Mouse (Mus musculus) ES-E14 (cell line): Measurements from ENCODE around the gene 2410131K14Rik. TPM values are rescaled to one million over a fixed set of nuclear protein-coding genes. Genes with fewer than 3 reads are reported as not detected.

ENCODE experiments used
- DNase-seq: peaks from one replicate; pipeline ENCODE4 v3.0.0-alpha.2; 2013; ENCODE audit warnings: low read depth, low spot score
- H3K27ac ChIP-seq: 2 replicates; pipeline ENCODE4 v1.5.1; 2012; ENCODE audit warnings: low read depth, mild to moderate bottlenecking, low read length, moderate library complexity, mixed read lengths; ENCODE audit not compliant: poor library complexity, insufficient read depth, severe bottlenecking
- H3K36me3 ChIP-seq: 2 replicates; pipeline ENCODE4 v1.6.1; 2012; ENCODE audit warnings: mild to moderate bottlenecking, low read length, moderate library complexity, mixed read lengths; ENCODE audit not compliant: control insufficient read depth, poor library complexity, insufficient read depth, severe bottlenecking
- H3K4me1 ChIP-seq, 2 experiments: fragments of 150-350 bp in 1 of 2; sonication (generic) in 1 of 2; 2 replicates each; pipeline ENCODE4 v1.6.1; 2012; ENCODE audit warnings: low read length in 2 of 2, mild to moderate bottlenecking in 1 of 2, mixed read lengths in 1 of 2; ENCODE audit not compliant: control insufficient read depth in 2 of 2, insufficient read depth in 2 of 2, poor library complexity in 1 of 2
- H3K4me3 ChIP-seq, 2 experiments: fragments of 150-350 bp in 1 of 2; sonication (generic) in 1 of 2; 2 replicates each; pipeline ENCODE4 v1.5.1; 2012; ENCODE audit warnings: low read length in 2 of 2, low read depth in 1 of 2, mild to moderate bottlenecking in 1 of 2, mixed read lengths in 1 of 2; ENCODE audit not compliant: insufficient read depth in 1 of 2, poor library complexity in 1 of 2, severe bottlenecking in 1 of 2
- H3K9ac ChIP-seq: 2 replicates; pipeline ENCODE4 v1.6.1; 2012; ENCODE audit warnings: low read depth, mild to moderate bottlenecking, low read length, mixed read lengths; ENCODE audit not compliant: poor library complexity, insufficient read depth, severe bottlenecking
- H3K9me3 ChIP-seq: fragments of 150-350 bp; sonication (generic); 2 replicates; pipeline ENCODE4 v1.6.1; 2012; ENCODE audit warnings: low read depth, mild to moderate bottlenecking, low read length; ENCODE audit not compliant: control insufficient read depth, insufficient read depth
- CHD2 ChIP-seq: IDR thresholded peaks from 2 replicates; pipeline ENCODE4 v1.6.1; 2014; ENCODE audit warnings: mild to moderate bottlenecking, low read depth, low read length, inconsistent platforms
- HCFC1 ChIP-seq: IDR thresholded peaks from 2 replicates; pipeline ENCODE4 v1.6.1; 2012; ENCODE audit warnings: low read length, inconsistent platforms, borderline replicate concordance; ENCODE audit not compliant: insufficient read depth
- MAFK ChIP-seq: IDR thresholded peaks from 2 replicates; pipeline ENCODE4 v1.6.1; 2014; ENCODE audit warnings: mild to moderate bottlenecking, low read depth, low read length, inconsistent platforms; ENCODE audit not compliant: insufficient read depth
- ZC3H11A ChIP-seq: IDR thresholded peaks from 2 replicates; pipeline ENCODE4 v1.6.1; 2012; ENCODE audit warnings: low read depth, mild to moderate bottlenecking, inconsistent platforms, low read length, borderline replicate concordance
- ZNF384 ChIP-seq: IDR thresholded peaks from 2 replicates; pipeline ENCODE4 v1.6.1; 2012; ENCODE audit warnings: low read depth, low read length, inconsistent platforms
- in situ Hi-C, 2 experiments: fragments of 600-800 bp; cut with MboI; formaldehyde crosslinking; loops; one replicate each; pipeline ENCODE4 v1.15.1; 2025; ENCODE audit warnings: low sequenced_read_pairs in 2 of 2, inconsistent platforms in 1 of 2; ENCODE audit not compliant: unreplicated experiment in 2 of 2
- total RNA-seq: library from RNA; depleted of rRNA; stranded (reverse); fragments of 300-350 nt; gene quantifications from 2 replicates; pipeline ENCODE4 v1.2.3, GENCODE M21; 2012

The 2410131K14Rik gene
- total RNA-seq, 1 experiment: 11.6 TPM

GRCm38 (mm10) chr5:118292476-118292875, 47.4 kb downstream of the 2410131K14Rik start:
- Histone ChIP-seq H3K9me3 (no peaks in the 10 kb centered on the region), H3K27ac (no peak overlapping the region), H3K36me3 (no peaks in the 10 kb centered on the region), H3K9ac (no peak overlapping the region), H3K4me1 (peaks cover 2 to 4% of the 10 kb centered on the region in 2 experiments; a peak in 2 of 4 replicates), H3K4me3 (no peak overlapping the region)
- in situ Hi-C loops: no loop called here
- no peak for DNase-seq
- TF ChIP-seq ZC3H11A: no peak
- no peak for TF ChIP-seq HCFC1
- TF ChIP-seq MAFK: no peak
- no peak for TF ChIP-seq ZNF384

GRCm38 (mm10) chr5:118294086-118294864, 49.2 kb downstream of the 2410131K14Rik start:
- H3K9me3 ChIP-seq: no peaks in the 10 kb centered on the region
- H3K4me3 ChIP-seq: no peak overlapping the region
- in situ Hi-C loops: no loop called here
- no peak overlapping the region for H3K27ac ChIP-seq
- peaks cover 2 to 6% of the 10 kb centered on the region in 2 experiments; a peak in 3 of 4 replicates for H3K4me1 ChIP-seq
- no peak for DNase-seq
- H3K9ac ChIP-seq: no peak overlapping the region
- no peak for TF ChIP-seq CHD2
- 0 out of 2 replicates have a peak, but pooled peaks have one; percentile 5 for TF ChIP-seq ZNF384
- TF ChIP-seq MAFK: no peak
- no peak for TF ChIP-seq HCFC1
- TF ChIP-seq ZC3H11A: no peak
- H3K36me3 ChIP-seq: no peaks in the 10 kb centered on the region

- Histone ChIP-seq H3K36me3 (no peaks in the 10 kb centered on the region), H3K4me3 (no peak overlapping the region), H3K9ac (no peak overlapping the region), H3K27ac (no peak overlapping the region), H3K4me1 (peaks cover 2 to 6% of the 10 kb centered on the region in 2 experiments; a peak in 3 of 4 replicates), H3K9me3 (no peaks in the 10 kb centered on the region)
- no peak for DNase-seq
- in situ Hi-C loops: no loop called here
- TF ChIP-seq MAFK (no peak), ZC3H11A (no peak), ZNF384 (no peak), CHD2 (no peak), HCFC1 (no peak)
Measured at GRCm38 (mm10) chr5:118294865-118295258, 49.8 kb downstream of the 2410131K14Rik start.

GRCm38 (mm10) chr5:118297338-118297746, 52.3 kb downstream of the 2410131K14Rik start:
- Histone ChIP-seq H3K4me1 (peaks cover 2 to 6% of the 10 kb centered on the region in 2 experiments; a peak in 3 of 4 replicates), H3K27ac (peak overlapping the region; percentile 35; the same call in 1 of the 2 replicates), H3K9ac (0 out of 2 replicates have a peak overlapping the region, but pooled peaks have one; percentile 15), H3K9me3 (no peaks in the 10 kb centered on the region), H3K36me3 (no peaks in the 10 kb centered on the region), H3K4me3 (0 out of 4 replicates have a peak overlapping the region, but pooled peaks of 1 of the 2 experiments have one; percentile 10)
- in situ Hi-C loops: no loop called here
- TF ChIP-seq CHD2: no peak
- TF ChIP-seq ZC3H11A: no peak
- no peak for TF ChIP-seq ZNF384
- no peak for TF ChIP-seq HCFC1
- TF ChIP-seq MAFK: no peak
- no peak for DNase-seq
